Mouse (Mus musculus): ENCODE results near the gene Col4a6.

DNA sequence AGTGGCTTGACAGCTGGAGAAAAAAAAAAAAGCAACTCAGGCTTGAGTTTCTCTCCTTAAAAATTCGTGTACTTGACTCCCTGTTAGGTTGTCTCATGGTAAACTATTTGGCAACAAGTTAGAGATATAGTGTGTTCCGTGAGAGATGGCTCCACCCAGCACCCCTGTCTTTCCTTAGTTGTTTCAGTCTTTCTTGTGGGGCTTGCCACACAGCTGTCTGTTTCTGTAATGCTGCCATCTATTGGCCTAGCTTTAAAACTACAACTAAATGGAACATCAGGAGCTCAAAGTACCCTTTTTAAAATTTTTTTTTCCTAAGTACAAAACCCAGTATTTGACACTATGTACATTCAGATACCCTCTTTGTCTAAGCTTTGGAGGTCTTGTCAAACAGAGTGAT lies 317.2 kb downstream of the Col4a6 start:
- TF ChIP-seq EP300 (IDR thresholded peaks at IDR 0.05; ENCODE audit: insufficient read depth, low read depth, low read length), result no peak
- peak; percentile 81 for TF ChIP-seq CTCF (IDR thresholded peaks at IDR 0.05)
- no peak for TF ChIP-seq POLR2A (IDR thresholded peaks at IDR 0.05; ENCODE audit: insufficient read depth, low read depth, low read length)

All from heart, adult 2 months (tissue).